Mouse (Mus musculus) embryonic facial prominence, embryonic 13.5 days (tissue): Measurements from ENCODE around the gene Rspo1. TPM values are rescaled to one million over a fixed set of nuclear protein-coding genes. Genes with fewer than 3 reads are reported as not detected.

ENCODE experiments used
- ATAC-seq: fragments of 200-750 bp; cut with Nextera tagmentation; 2 replicates; pipeline ENCODE4 v1.8.0; 2017; ENCODE audit warnings: low read depth; ENCODE audit not compliant: insufficient number of reproducible peaks, insufficient read depth, low FRiP score, low TSS enrichment
- H3K27ac ChIP-seq: fragments of 300-500 bp; sonication (generic); 2 replicates; pipeline ENCODE4 v1.5.1; 2015; ENCODE audit warnings: moderate library complexity, mild to moderate bottlenecking, inconsistent platforms
- H3K27me3 ChIP-seq: fragments of 300-500 bp; sonication (generic); 2 replicates; pipeline ENCODE4 v1.6.1; 2015; ENCODE audit warnings: mild to moderate bottlenecking, inconsistent platforms
- H3K36me3 ChIP-seq: fragments of 300-500 bp; sonication (generic); 2 replicates; pipeline ENCODE4 v1.6.1; 2015; ENCODE audit warnings: mild to moderate bottlenecking, inconsistent platforms
- H3K4me1 ChIP-seq: fragments of 300-500 bp; sonication (generic); 2 replicates; pipeline ENCODE4 v1.6.1; 2015; ENCODE audit warnings: inconsistent platforms
- H3K4me2 ChIP-seq: fragments of 300-500 bp; sonication (generic); 2 replicates; pipeline ENCODE4 v1.6.1; 2015; ENCODE audit warnings: moderate library complexity, mild to moderate bottlenecking, inconsistent platforms
- H3K4me3 ChIP-seq: fragments of 300-500 bp; sonication (generic); 2 replicates; pipeline ENCODE4 v1.5.1; 2015; ENCODE audit warnings: mild to moderate bottlenecking, inconsistent platforms
- H3K9ac ChIP-seq: fragments of 300-500 bp; sonication (generic); 2 replicates; pipeline ENCODE4 v1.6.1; 2015; ENCODE audit warnings: mild to moderate bottlenecking, inconsistent platforms
- H3K9me3 ChIP-seq: fragments of 300-500 bp; sonication (generic); 2 replicates; pipeline ENCODE4 v1.6.1; 2016; ENCODE audit warnings: inconsistent platforms
- WGBS: fragments of 180-500 bp; shearing (Covaris S2); methylation state at CpG from one replicate; pipeline ENCODE4 v1.1.7; 2015; ENCODE audit warnings: mixed read lengths; 5-methylcytosine and 5-hydroxymethylcytosine counted together
- polyA plus RNA-seq: library from polyadenylated mRNA; unstranded; fragments of >200 nt; fragmentation: Nextera tagmentation; extraction: Ambion mirVana; gene quantifications from 2 replicates; pipeline ENCODE4 v1.2.1, GENCODE M21; 2015

The Rspo1 gene
- polyA plus RNA-seq, 1 experiment from 2014 or later, result 18.8 TPM

DNA sequence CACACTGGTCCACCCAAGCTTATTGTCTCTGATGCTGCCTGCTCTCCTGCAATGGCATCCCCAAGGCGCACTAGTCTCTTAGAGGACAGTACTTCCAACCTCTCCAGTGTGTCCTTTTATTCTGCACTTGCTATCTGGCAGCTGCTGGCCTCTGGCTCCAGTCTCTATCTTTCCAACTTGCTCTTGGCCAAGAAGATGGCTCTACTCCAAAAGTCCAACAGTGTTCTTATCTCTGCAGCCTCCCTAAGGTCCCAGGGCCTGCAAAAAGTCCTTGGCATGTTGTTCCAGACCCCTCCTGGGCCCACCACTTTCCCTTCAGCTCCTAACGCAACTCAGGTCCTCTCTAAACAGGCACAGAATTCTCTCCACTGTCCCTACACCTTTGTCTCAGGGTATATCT, 28.9 kb upstream of the Rspo1 start:
- peaks cover 13% of the 10 kb centered on the region for H3K4me1 ChIP-seq

DNA sequence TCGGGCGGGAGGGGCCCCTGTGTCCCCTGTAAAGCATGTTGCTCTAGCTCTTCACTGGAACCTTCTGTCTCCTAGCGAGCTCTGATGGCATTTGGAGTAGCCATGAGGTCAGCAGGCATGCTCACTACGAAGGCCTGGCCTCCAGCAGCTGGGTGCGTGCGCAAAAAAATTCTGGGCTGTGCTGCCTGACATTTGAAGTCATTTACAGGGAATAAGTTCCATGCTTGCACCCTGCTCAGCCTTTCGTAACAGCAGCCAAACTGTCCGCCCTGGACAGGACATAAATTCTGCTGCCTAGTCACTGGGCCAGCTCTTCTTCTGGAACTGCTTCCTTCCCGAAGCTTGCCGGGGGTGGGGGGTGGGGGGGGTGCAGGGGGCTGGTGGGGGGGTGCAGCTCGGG, 27.2 kb upstream of the Rspo1 start:
- Histone ChIP-seq H3K4me1 (peaks cover 18% of the 10 kb centered on the region), H3K27ac (0 out of 2 replicates have a peak overlapping the region, but pooled peaks have one; percentile 4), H3K36me3 (no peaks in the 10 kb centered on the region), H3K4me2 (no peak overlapping the region), H3K9ac (no peak overlapping the region), H3K4me3 (no peak overlapping the region), H3K9me3 (no peaks in the 10 kb centered on the region), H3K27me3 (peaks cover 2% of the 10 kb centered on the region; the same call in 1 of the 2 replicates)
- 45% methylated on average over 11 of the region's 11 CpGs for WGBS
- no peak for ATAC-seq

More for the DNA sequence above, 28.9 kb upstream of the Rspo1 start:
- H3K27me3 ChIP-seq, result peaks cover 12% of the 10 kb centered on the region
- H3K36me3 ChIP-seq, result no peaks in the 10 kb centered on the region
- 86% methylated on average over 2 of the region's 2 CpGs for WGBS
- no peak overlapping the region for H3K4me2 ChIP-seq
- no peak overlapping the region for H3K4me3 ChIP-seq
- no peak overlapping the region for H3K9ac ChIP-seq
- ATAC-seq, result no peak
- no peak overlapping the region for H3K27ac ChIP-seq
- H3K9me3 ChIP-seq, result no peaks in the 10 kb centered on the region

DNA sequence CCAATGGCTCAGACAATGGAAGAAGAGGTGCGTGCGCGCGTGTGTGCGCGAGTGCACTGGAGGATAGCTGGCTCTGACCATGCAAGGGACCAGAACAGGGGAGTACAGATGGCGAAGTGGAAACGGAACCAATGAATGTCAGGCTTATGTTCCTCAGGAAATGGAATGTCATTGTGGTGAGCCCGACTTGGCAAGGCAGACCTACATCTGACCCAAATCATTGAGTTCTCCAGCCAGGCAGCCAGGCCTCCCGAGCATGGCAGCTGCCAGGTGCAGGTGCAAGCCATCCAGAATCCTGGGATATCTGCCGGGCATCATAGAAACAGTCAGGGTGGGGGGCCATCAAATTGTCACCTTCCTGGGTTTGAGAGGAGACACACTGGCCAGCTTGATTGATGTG, 25.3 kb upstream of the Rspo1 start:
- ATAC-seq, result no peak
- 88% methylated on average over 11 of the region's 11 CpGs for WGBS
- H3K27me3 ChIP-seq, result peaks cover 10% of the 10 kb centered on the region

DNA sequence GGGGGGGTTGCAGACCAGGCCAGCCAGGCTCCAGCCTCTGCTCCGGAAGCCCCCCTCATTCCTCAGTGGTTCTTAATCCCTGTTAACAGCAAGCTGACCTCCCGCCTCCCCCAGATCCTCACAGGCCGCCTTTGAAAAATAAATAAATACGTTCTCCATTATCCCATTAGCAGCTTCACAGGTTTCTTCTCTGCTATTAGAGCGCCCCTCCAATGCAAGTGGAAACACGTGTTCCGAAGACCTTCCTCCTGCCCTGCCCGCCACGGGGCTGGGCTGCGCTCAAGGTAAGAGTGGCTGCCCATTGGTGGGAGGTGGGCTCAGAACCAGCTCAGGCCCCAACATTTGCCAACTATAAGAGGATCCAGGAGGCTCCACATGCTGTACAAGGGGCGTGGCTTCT, 23.7 kb upstream of the Rspo1 start:
- no peak for ATAC-seq
- Histone ChIP-seq H3K9me3 (no peaks in the 10 kb centered on the region), H3K27me3 (peaks cover 9% of the 10 kb centered on the region), H3K9ac (no peak overlapping the region), H3K27ac (no peak overlapping the region), H3K4me3 (no peak overlapping the region), H3K4me2 (no peak overlapping the region), H3K36me3 (no peaks in the 10 kb centered on the region), H3K4me1 (peaks cover 24% of the 10 kb centered on the region)
- WGBS, result 23% methylated on average over 11 of the region's 11 CpGs

More for the DNA sequence above, 25.3 kb upstream of the Rspo1 start:
- Histone ChIP-seq H3K4me3 (no peak overlapping the region), H3K4me1 (peaks cover 24% of the 10 kb centered on the region), H3K27ac (no peak overlapping the region), H3K9me3 (no peaks in the 10 kb centered on the region), H3K36me3 (no peaks in the 10 kb centered on the region), H3K4me2 (no peak overlapping the region), H3K9ac (no peak overlapping the region)

DNA sequence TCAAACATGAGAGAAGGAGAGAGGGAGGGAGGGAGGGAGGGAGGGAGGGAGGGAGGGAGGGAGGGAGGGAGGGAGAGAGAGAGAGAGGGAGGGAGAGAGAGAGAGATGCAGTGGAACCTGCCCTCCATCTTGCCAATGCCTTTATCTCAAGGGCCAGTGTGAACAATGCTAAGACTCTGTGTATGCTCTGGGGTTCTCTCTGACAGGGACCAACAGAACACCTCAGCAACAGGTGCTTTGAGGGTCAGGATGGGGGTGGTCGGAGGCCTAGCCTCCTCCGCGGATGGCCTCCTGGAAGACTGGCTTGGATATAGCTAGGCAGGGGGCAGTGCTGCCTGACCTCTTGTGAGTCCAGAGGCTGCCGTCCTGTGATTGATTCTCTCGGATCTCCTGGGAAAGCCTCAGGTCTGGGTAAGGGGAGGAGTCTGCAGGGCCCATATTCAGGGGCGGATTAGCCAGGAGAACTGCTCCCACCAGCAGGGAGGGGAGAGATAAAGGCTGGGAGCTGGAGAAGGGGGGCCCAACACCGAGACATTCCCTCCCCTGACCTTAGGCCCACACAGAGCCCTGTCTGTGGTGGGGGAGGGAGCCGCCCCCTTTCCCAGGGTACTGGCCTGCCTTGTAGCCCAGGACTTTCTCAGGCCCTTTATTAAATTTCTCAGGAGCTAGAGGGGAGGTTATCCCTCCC, 21.2 kb upstream of the Rspo1 start:
- 26% methylated on average over 8 of the region's 8 CpGs for WGBS
- Histone ChIP-seq H3K4me3 (no peak overlapping the region), H3K27ac (no peak overlapping the region; the same call in 1 of the 2 replicates), H3K4me1 (peaks cover 40% of the 10 kb centered on the region), H3K36me3 (no peaks in the 10 kb centered on the region), H3K9me3 (no peaks in the 10 kb centered on the region), H3K9ac (peak overlapping the region; percentile 49; the same call in 1 of the 2 replicates), H3K27me3 (peaks cover 14% of the 10 kb centered on the region), H3K4me2 (no peak overlapping the region)
- ATAC-seq, result no peak

DNA sequence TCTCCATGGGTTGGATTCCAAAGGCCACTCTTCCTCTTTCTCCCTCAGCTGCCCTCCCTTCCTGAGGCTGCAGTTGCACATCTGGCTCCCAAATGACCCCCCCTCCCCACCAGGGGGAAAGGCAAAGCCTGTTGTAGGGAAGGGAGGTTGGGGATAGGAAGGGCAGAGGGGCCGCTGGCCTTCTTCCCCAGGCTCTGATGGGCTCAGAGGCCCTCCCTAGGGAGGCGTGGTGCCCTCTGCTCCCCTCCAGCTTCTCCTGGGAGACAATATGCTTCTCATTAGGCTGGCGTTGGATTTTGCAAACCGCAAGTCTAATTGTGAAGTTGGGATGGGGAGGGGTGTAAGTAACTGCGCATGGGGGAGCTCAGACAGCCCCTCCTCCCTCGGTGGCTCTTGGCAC, 17.5 kb upstream of the Rspo1 start:
- peaks cover 36% of the 10 kb centered on the region for H3K27me3 ChIP-seq
- WGBS, result 15% methylated on average over 6 of the region's 6 CpGs
- peaks cover 66% of the 10 kb centered on the region for H3K4me1 ChIP-seq
- no peak overlapping the region for H3K4me3 ChIP-seq
- H3K9ac ChIP-seq, result peak overlapping the region; percentile 46; the same call in 1 of the 2 replicates
- H3K9me3 ChIP-seq, result no peaks in the 10 kb centered on the region
- peak overlapping the region; percentile 41 for H3K4me2 ChIP-seq
- peak overlapping the region; percentile 89 for H3K27ac ChIP-seq
- peak; percentile 46; the same call in 1 of the 2 replicates for ATAC-seq
- H3K36me3 ChIP-seq, result no peaks in the 10 kb centered on the region

DNA sequence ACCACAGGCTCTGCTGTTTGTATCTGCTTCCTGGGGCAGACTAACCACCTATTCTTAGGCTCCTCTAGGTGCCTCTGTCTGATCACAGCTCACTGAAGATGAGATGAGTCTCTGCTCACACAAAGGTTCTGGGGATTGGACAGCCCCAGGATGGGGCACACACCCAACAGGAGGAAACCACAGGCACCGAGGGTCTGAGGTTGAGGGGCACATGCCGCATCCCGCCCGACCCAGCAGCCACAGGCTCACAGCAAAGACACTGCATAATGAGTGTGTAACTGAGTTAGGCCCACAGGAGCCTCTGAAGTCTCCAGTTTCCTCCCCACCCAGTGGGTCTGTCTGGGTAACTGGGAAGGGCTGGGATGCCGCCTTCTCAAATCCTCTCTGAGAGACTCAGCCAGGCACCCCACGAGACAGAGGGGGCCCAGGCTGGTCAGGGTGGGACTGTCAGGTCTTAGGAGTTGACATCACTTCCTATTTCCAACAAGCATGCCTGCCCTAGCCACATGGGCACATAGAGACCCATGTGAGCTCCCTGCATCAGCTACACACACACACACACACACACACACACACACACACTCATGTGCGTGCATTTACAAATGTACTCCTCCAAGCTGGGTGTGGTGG, 16.9 kb upstream of the Rspo1 start:
- Histone ChIP-seq H3K4me2 (peak overlapping the region; percentile 41), H3K27ac (peak overlapping the region; percentile 89), H3K9me3 (no peaks in the 10 kb centered on the region), H3K27me3 (peaks cover 42% of the 10 kb centered on the region), H3K4me3 (no peak overlapping the region), H3K36me3 (no peaks in the 10 kb centered on the region), H3K4me1 (peaks cover 66% of the 10 kb centered on the region), H3K9ac (peak overlapping the region; percentile 46; the same call in 1 of the 2 replicates)
- 32% methylated on average over 7 of the region's 7 CpGs for WGBS
- ATAC-seq, result peak; percentile 45; the same call in 1 of the 2 replicates

DNA sequence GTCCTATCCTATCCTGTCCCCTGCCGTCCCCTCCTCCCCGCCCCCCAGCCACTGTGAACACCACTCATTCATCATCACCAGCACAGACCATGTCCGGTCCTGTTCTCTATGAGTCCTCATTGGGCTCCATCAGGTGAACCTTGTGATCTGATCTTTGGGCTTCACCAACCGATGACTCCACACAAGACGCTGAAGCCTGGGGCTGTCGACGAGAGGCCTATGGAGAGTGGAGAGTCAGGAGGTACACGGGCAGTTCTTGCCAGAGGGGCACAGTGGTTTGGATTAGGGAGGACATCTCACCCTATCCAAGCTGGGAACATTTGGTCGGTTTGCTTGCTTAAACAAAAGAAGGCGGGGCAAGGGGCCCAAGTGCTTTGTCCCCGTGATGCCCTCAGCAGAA, 16.0 kb upstream of the Rspo1 start:
- Histone ChIP-seq H3K4me1 (peaks cover 67% of the 10 kb centered on the region), H3K4me2 (no peak overlapping the region), H3K27me3 (peaks cover 43% of the 10 kb centered on the region), H3K27ac (peak overlapping the region; percentile 89), H3K9ac (peak overlapping the region; percentile 3; the same call in 1 of the 2 replicates), H3K4me3 (no peak overlapping the region), H3K9me3 (no peaks in the 10 kb centered on the region), H3K36me3 (no peaks in the 10 kb centered on the region)
- 64% methylated on average over 11 of the region's 11 CpGs for WGBS
- no peak for ATAC-seq

- no peak for ATAC-seq
- no peak overlapping the region for H3K4me2 ChIP-seq
- no peaks in the 10 kb centered on the region for H3K36me3 ChIP-seq
- H3K4me3 ChIP-seq, result no peak overlapping the region
- H3K9me3 ChIP-seq, result no peaks in the 10 kb centered on the region
- peak overlapping the region; percentile 89; the same call in 1 of the 2 replicates for H3K27ac ChIP-seq
- H3K4me1 ChIP-seq, result peaks cover 64% of the 10 kb centered on the region
- WGBS, result 36% methylated on average over 5 of the region's 5 CpGs
- peaks cover 38% of the 10 kb centered on the region for H3K27me3 ChIP-seq
- H3K9ac ChIP-seq, result peak overlapping the region; percentile 3; the same call in 1 of the 2 replicates
Observed at GRCm38 (mm10) chr4:124970677-124971076, 15.6 kb upstream of the Rspo1 start.

DNA sequence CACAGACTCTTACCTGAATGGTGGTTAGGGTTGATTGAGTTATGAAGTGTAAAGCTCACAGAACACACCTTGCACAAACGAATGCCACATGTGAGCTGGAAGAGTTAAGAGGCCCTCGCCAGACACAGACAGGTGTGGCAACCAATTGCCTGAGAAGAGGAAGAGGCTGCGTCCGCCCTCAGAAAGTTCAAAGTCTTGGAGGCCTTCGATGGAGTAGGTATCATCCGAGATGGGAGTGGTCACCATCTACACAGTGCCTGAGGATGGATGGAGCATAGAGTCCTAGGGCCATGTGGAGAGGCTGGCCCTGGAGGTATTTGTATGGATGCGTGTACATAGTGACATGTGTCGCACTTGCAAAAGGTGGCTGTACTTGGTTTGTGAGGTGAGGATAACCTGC, 15.1 kb upstream of the Rspo1 start:
- Histone ChIP-seq H3K4me1 (peaks cover 64% of the 10 kb centered on the region), H3K9me3 (no peaks in the 10 kb centered on the region), H3K9ac (no peak overlapping the region), H3K27me3 (peaks cover 34% of the 10 kb centered on the region), H3K27ac (no peak overlapping the region), H3K4me2 (no peak overlapping the region), H3K4me3 (no peak overlapping the region), H3K36me3 (no peaks in the 10 kb centered on the region)
- 74% methylated on average over 8 of the region's 8 CpGs for WGBS
- no peak for ATAC-seq

DNA sequence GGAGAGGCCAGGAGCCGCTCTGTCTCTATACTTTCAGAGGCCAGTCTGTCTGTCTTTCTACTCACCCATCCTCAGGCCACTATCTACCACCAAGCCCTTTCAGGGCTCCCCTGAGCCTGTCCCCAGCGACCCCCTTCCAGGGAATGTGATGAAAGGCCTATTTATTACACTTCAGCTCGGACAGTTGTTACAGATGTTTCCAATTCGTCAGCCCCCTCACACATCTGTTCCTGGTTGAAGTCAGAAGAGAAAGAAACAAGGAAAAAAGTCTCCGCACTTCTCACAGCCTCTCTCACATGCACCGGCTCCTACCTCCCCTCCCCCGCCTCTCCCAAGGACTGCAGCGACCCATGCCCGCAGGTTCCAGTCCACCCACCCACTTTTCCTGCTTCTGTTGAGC, 13.9 kb upstream of the Rspo1 start:
- H3K36me3 ChIP-seq, result no peaks in the 10 kb centered on the region
- H3K9me3 ChIP-seq, result no peaks in the 10 kb centered on the region
- H3K4me3 ChIP-seq, result no peak overlapping the region
- peak overlapping the region; percentile 31 for H3K4me2 ChIP-seq
- no peak for ATAC-seq
- H3K27ac ChIP-seq, result peak overlapping the region; percentile 1; the same call in 1 of the 2 replicates
- H3K27me3 ChIP-seq, result peaks cover 34% of the 10 kb centered on the region
- 23% methylated on average over 9 of the region's 9 CpGs for WGBS
- H3K9ac ChIP-seq, result no peak overlapping the region
- peaks cover 64% of the 10 kb centered on the region for H3K4me1 ChIP-seq

GRCm38 (mm10) chr4:124973296-124973695, 12.9 kb upstream of the Rspo1 start:
- no peaks in the 10 kb centered on the region for H3K9me3 ChIP-seq
- H3K4me2 ChIP-seq, result 0 out of 2 replicates have a peak overlapping the region, but pooled peaks have one; percentile 31
- no peak overlapping the region for H3K9ac ChIP-seq
- H3K4me3 ChIP-seq, result no peak overlapping the region
- no peak overlapping the region for H3K27ac ChIP-seq
- H3K36me3 ChIP-seq, result no peaks in the 10 kb centered on the region
- no peak for ATAC-seq
- H3K27me3 ChIP-seq, result peaks cover 32% of the 10 kb centered on the region
- 76% methylated on average over 2 of the region's 2 CpGs for WGBS
- H3K4me1 ChIP-seq, result peaks cover 59% of the 10 kb centered on the region
